In genomic region chr3:64949307-64949706, GRCm38 (mm10) we compare ENCODE assay signal across 7 mouse cellular contexts.
DNase-seq lines count a peak whose midpoint lies in the region; ATAC-seq and TF ChIP-seq lines count a peak whose summit lies in the region.

No protein-coding gene starts in this region.

- peak overlapping the region; percentile 30 for H3K4me3 ChIP-seq in left cerebral cortex, adult 2 months
- H3K4me3 ChIP-seq in forebrain, embryonic 15.5 days, result peak overlapping the region; percentile 35
- H3K4me3 ChIP-seq in midbrain, embryonic 15.5 days, result peak overlapping the region; percentile 45
- no peak overlapping the region for H3K4me3 ChIP-seq in liver, embryonic 11.5 days (ENCODE audit: low read depth, low read length)

- no peaks in the 10 kb centered on the region for H3K36me3 ChIP-seq in forebrain, embryonic 15.5 days
- no peaks in the 10 kb centered on the region for H3K36me3 ChIP-seq in midbrain, embryonic 15.5 days (replicated peaks)
- H3K36me3 ChIP-seq in liver, embryonic 11.5 days (ENCODE audit: control insufficient read depth, insufficient read depth, low read length), result no peaks in the 10 kb centered on the region

- WGBS in forebrain, embryonic 15.5 days, result 4% methylated on average over 16 of the region's 16 CpGs
- WGBS in midbrain, embryonic 15.5 days, result 6% methylated on average over 16 of the region's 16 CpGs
- 22% methylated on average over 16 of the region's 16 CpGs for WGBS in liver, embryonic 11.5 days

- H3K9ac ChIP-seq in forebrain, embryonic 15.5 days (replicated peaks), result peak overlapping the region; percentile 22
- H3K9ac ChIP-seq in midbrain, embryonic 15.5 days, result peak overlapping the region; percentile 55
- H3K9ac ChIP-seq in liver, embryonic 11.5 days (ENCODE audit: low read depth, low read length), result no peak overlapping the region

- ATAC-seq in forebrain, embryonic 15.5 days (replicated peaks), result no peak
- peak; percentile 74 for ATAC-seq in midbrain, embryonic 15.5 days (replicated peaks)
- no peak for ATAC-seq in liver, embryonic 11.5 days (replicated peaks; ENCODE audit: low FRiP score)
- no peak for ATAC-seq in megakaryocyte progenitor cell, adult 5-6 weeks (replicated peaks; ENCODE audit: poor library complexity)

- peaks cover 7% of the 10 kb centered on the region; the same call in 1 of the 2 replicates for H3K4me1 ChIP-seq in forebrain, embryonic 15.5 days
- peaks cover 8% of the 10 kb centered on the region for H3K4me1 ChIP-seq in midbrain, embryonic 15.5 days
- no peaks in the 10 kb centered on the region for H3K4me1 ChIP-seq in liver, embryonic 11.5 days (replicated peaks; ENCODE audit: control insufficient read depth, insufficient read depth, low read length)

- TF ChIP-seq CTCF in left cerebral cortex, adult 2 months (IDR thresholded peaks at IDR 0.05), result no peak

- H3K4me2 ChIP-seq in forebrain, embryonic 15.5 days (replicated peaks), result peak overlapping the region; percentile 47
- H3K4me2 ChIP-seq in midbrain, embryonic 15.5 days, result peak overlapping the region; percentile 82
- H3K4me2 ChIP-seq in liver, embryonic 11.5 days, result no peak overlapping the region

- DNase-seq in left cerebral cortex, adult 2 months (ENCODE audit: extremely low spot score in 1 of 2, low spot score in 2 of 2), result peak in 1 of 2 experiments; percentile 12
- DNase-seq in left cerebral cortex, adult 9 months (ENCODE audit: low spot score in 2 of 2), result no peak
- peak; percentile 17 to 29 for DNase-seq in cerebellum, postnatal 36 days
- no peak for DNase-seq in liver, embryonic 11.5 days (ENCODE audit: low spot score)

- no peak overlapping the region for H3K27ac ChIP-seq in left cerebral cortex, adult 2 months
- no peak overlapping the region for H3K27ac ChIP-seq in forebrain, embryonic 15.5 days (replicated peaks)
- H3K27ac ChIP-seq in midbrain, embryonic 15.5 days, result no peak overlapping the region
- H3K27ac ChIP-seq in liver, embryonic 11.5 days (ENCODE audit: low read depth, low read length), result no peak overlapping the region

- no peaks in the 10 kb centered on the region for H3K27me3 ChIP-seq in forebrain, embryonic 15.5 days
- H3K27me3 ChIP-seq in midbrain, embryonic 15.5 days (replicated peaks), result no peaks in the 10 kb centered on the region
- H3K27me3 ChIP-seq in liver, embryonic 11.5 days (replicated peaks; ENCODE audit: control insufficient read depth, insufficient read depth, low read length), result no peaks in the 10 kb centered on the region; the same call in 1 of the 2 replicates

- intact Hi-C loops in left cerebral cortex, adult 2 months (cut with DNase I), result no loop called here

- H3K9me3 ChIP-seq in forebrain, embryonic 15.5 days, result no peaks in the 10 kb centered on the region
- H3K9me3 ChIP-seq in midbrain, embryonic 15.5 days, result no peaks in the 10 kb centered on the region
- H3K9me3 ChIP-seq in liver, embryonic 11.5 days (ENCODE audit: control insufficient read depth, low read length), result no peaks in the 10 kb centered on the region

Comparison
In these comparisons a context has a peak if more than half of its experiments do, and no peak if none do; other contexts are left out.
1. DNase-seq: peak in cerebellum, postnatal 36 days (2 of 2); none in left cerebral cortex, adult 9 months (0 of 2) and liver, embryonic 11.5 days (single experiment).